Mouse (Mus musculus) liver, adult 2 months (tissue): ENCODE data around the gene Helz. TPM values are rescaled to one million over a fixed set of nuclear protein-coding genes. Genes with fewer than 3 reads are reported as not detected.
"Not testable (repeated sequence)": the region's sequence is repeated elsewhere in the genome, so short reads cannot be mapped to it uniquely, and the experiment has no call there.

Source experiments
- DNase-seq: peaks from one replicate; pipeline ENCODE4 v3.0.0-alpha.2; 2011; ENCODE audit warnings: low read depth, low spot score; ENCODE audit errors: extremely low read depth
- H3K27ac ChIP-seq: fragments of 200-500 bp; replicated peaks from 2 replicates; pipeline ENCODE4 v1.5.1; 2012; ENCODE audit warnings: low read depth, mild to moderate bottlenecking, control low read depth, inconsistent platforms, low read length; ENCODE audit not compliant: insufficient read depth
- H3K27me3 ChIP-seq: fragments of 200-500 bp; 2 replicates; pipeline ENCODE4 v1.6.1; 2012; ENCODE audit warnings: mild to moderate bottlenecking, moderate library complexity, low read length, inconsistent platforms; ENCODE audit not compliant: control insufficient read depth, insufficient read depth
- H3K36me3 ChIP-seq: fragments of 200-500 bp; 2 replicates; pipeline ENCODE4 v1.6.1; 2012; ENCODE audit warnings: low read length, inconsistent platforms; ENCODE audit not compliant: control insufficient read depth, insufficient read depth
- H3K4me1 ChIP-seq: fragments of 200-500 bp; 2 replicates; pipeline ENCODE4 v1.6.1; 2011; ENCODE audit warnings: low read length; ENCODE audit not compliant: control insufficient read depth, insufficient read depth
- H3K4me3 ChIP-seq: fragments of 200-500 bp; 2 replicates; pipeline ENCODE4 v1.5.1; 2011; ENCODE audit warnings: low read depth, mild to moderate bottlenecking, control low read depth, low read length, moderate library complexity; ENCODE audit not compliant: insufficient read depth
- H3K79me2 ChIP-seq: fragments of 200-500 bp; 2 replicates; pipeline ENCODE4 v1.6.1; 2012; ENCODE audit warnings: inconsistent platforms, mild to moderate bottlenecking, low read length, moderate library complexity; ENCODE audit not compliant: control insufficient read depth, insufficient read depth
- H3K9ac ChIP-seq: fragments of 200-500 bp; 2 replicates; pipeline ENCODE4 v1.6.1; 2012; ENCODE audit warnings: low read depth, mild to moderate bottlenecking, control low read depth, inconsistent platforms, low read length
- CTCF ChIP-seq: fragments of 200-500 bp; IDR thresholded peaks from 2 replicates; pipeline ENCODE4 v1.5.1; 2011; ENCODE audit warnings: low read depth, low read length, control low read depth
- POLR2A ChIP-seq: fragments of 200-500 bp; IDR thresholded peaks from 2 replicates; pipeline ENCODE4 v1.6.1; 2011; ENCODE audit warnings: low read length, control low read depth; ENCODE audit not compliant: insufficient read depth; ENCODE audit errors: extremely low read depth
- WGBS: fragments of 180-500 bp; shearing (Covaris S2); methylation state at CpG from one replicate; pipeline ENCODE4 v1.1.7; 2018; 5-methylcytosine and 5-hydroxymethylcytosine counted together
- polyA plus RNA-seq: library from polyadenylated mRNA; depleted of rRNA; stranded (reverse); fragments of >200 nt; gene quantifications from 2 replicates; pipeline ENCODE4 v1.2.3, GENCODE M21; 2012
- total RNA-seq: library from RNA; depleted of rRNA; stranded (reverse); fragments of >200 nt; gene quantifications from 2 replicates; pipeline ENCODE4 v1.2.3, GENCODE M21; 2014

Helz gene
- total and polyA plus RNA-seq, 2 experiments = 5.3 to 6.4 TPM

DNA sequence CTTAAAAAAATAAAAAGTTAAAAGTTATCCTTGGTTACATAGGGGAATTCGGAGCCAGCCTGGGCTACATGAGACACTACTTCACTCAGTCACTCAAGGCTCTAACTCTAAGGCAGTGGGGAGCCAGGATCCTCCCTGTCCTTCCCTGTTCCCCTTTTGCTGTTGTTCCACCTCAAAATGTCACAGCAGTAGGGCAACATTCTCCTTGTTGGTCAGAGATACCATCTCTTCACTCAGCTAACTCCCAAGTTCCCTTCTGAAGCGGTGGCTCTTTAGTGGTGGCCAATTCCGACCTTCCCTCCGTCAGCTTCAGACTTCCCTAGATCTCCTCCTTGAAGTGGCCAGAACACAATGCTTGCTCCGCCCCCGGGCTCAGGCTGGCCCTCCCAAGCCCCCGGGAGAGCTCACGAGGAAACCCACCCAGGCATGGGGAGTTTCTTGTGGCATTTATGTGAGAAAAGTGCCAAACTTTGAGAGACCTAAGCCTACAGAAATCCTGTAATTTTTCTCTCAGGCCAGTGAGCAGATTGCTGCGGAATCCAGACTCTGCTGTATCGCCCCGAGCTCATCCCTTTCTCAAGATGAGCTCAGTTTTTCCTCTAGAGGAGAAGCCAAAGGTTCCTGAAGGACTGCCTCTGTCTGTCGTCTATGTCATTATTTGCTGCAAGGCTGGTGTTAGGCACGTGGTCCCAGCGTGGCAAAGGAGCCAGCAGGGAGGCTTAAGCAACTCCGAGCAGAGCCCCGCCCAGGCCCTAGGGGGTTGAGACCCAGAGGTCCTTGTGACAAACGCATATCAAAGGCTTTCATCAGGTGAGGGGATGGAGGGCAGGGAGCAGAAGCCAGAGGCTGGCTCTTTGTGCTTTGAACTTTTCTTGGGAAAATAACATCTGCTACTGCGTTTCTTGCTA lies 37.1 kb upstream of the Helz start:
- Histone ChIP-seq H3K27ac (no peak overlapping the region), H3K27me3 (no peaks in the 10 kb centered on the region), H3K79me2 (no peaks in the 10 kb centered on the region), H3K9ac (no peak overlapping the region), H3K36me3 (no peaks in the 10 kb centered on the region), H3K4me3 (no peak overlapping the region), H3K4me1 (no peaks in the 10 kb centered on the region)
- whole genome bisulfite sequencing = 13% methylated on average over 18 of the region's 18 CpGs
- no peak for TF ChIP-seq POLR2A
- no peak for TF ChIP-seq CTCF
- peak; percentile 26 for DNase-seq

DNA sequence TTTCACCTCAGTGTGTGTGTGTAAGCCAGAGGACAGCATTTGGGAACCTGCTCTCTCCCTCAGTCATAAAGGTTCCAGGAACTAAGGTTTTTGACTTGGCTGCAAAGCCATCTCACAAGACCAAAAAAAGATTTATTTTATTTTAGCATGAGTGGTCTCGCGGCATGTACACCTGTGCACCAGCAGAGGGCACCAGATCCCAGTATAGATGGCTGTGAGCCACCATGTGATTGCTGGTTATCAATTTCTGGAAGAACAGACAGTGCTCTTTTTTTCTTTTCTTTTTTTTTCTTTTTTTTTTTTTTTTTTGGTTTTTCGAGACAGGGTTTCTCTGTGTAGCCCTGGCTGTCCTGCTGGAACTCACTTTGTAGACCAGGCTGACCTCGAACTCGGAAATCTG lies 35.8 kb upstream of the Helz start:
- DNase-seq = peak; percentile 41
- TF ChIP-seq CTCF = peak; percentile 87
- H3K36me3 ChIP-seq, H3K27ac ChIP-seq, H3K9ac ChIP-seq, H3K27me3 ChIP-seq, H3K4me3 ChIP-seq, H3K4me1 ChIP-seq, H3K79me2 ChIP-seq: not testable (repeated sequence)
- WGBS = 35% methylated on average over 5 of the region's 5 CpGs

DNA sequence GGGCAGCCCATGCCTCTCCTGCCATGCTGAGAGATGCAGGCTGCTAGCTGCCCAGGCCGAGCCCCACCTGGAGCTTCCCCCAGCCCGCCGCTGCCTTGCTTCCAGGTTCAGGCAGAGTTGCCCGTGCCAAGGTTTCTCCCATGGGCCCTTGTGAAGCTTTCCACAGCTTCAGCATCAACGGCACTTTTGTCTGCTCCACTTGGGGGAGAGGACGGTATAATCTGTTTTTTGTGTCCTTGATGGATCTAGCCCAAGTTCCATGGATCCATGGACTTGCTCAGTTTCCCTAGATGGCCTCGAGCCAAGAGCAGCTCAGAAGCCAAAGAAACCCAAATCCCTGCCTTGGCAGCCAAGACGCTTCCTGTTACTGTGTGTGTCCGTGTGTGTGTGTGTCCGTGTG lies 34.7 kb upstream of the Helz start:
- no peak overlapping the region for H3K4me3 ChIP-seq
- H3K79me2 ChIP-seq = no peaks in the 10 kb centered on the region
- H3K36me3 ChIP-seq = no peaks in the 10 kb centered on the region
- TF ChIP-seq POLR2A = no peak
- TF ChIP-seq CTCF = no peak
- H3K27ac ChIP-seq = no peak overlapping the region
- H3K27me3 ChIP-seq = no peaks in the 10 kb centered on the region
- no peak for DNase-seq
- H3K4me1 ChIP-seq = no peaks in the 10 kb centered on the region
- H3K9ac ChIP-seq = no peak overlapping the region
- 68% methylated on average over 10 of the region's 10 CpGs for WGBS

DNA sequence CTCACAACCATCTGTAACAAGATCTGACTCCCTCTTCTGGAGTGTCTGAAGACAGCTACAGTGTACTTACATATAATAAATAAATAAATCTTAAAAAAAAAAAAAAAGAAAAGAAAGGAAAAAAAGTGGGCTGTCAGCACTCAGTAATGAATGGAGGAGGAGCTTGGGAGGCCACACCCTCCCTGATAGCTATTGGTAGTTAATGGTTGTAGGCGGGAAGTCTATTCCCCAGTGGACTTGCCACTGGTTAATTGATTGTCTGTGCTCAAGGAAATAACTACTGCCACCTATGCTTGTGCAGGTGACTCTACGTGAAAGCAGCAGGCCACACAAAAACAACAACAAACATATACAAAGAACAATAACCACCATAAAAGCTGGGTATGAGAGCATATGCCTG lies 31.3 kb upstream of the Helz start:
- Histone ChIP-seq H3K79me2 (no peaks in the 10 kb centered on the region), H3K27ac (no peak overlapping the region), H3K27me3 (no peaks in the 10 kb centered on the region), H3K9ac (no peak overlapping the region), H3K4me1 (peaks cover 2% of the 10 kb centered on the region; the same call in 1 of the 2 replicates), H3K4me3 (no peak overlapping the region), H3K36me3 (no peaks in the 10 kb centered on the region)
- no peak for TF ChIP-seq POLR2A
- TF ChIP-seq CTCF = no peak
- DNase-seq = no peak
- 95% methylated on average over 2 of the region's 2 CpGs for WGBS

DNA sequence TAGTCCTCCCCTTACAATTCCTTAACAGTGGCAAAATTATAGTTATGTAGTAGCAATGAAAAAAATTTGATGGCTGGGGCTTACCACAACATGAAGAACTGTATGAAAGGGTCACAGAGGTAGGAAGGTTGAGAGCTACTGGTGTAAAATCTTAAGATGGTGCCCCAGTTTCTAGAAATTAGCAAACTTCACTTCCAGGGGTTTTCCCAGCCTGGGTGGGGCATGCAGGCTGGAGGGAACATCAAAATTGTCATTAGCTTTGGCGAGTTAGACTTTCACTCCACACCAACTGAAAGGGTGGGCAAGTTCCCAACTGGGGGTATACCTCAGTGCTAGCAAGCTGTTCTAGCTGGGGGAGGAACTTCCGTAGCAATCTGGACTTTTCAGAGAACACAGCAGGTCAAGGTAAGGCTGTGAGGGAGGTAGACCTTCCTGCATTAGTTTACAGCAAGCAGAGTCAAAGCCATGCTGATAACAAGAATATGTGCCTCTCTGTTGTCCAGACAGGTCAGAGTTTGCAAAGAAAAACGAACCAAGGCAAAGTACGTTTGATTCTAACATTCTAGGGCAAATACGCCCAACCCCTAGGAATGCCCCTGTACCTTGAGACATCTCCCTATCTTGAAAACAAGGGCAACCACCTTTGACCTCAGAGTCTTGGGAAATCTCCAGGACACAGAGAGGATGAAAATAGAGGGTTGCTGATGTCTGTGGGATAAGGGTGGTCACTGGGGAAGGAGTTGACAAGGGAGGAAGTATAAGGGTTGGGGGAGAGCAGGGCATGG lies 28.9 kb upstream of the Helz start:
- Histone ChIP-seq H3K79me2 (no peaks in the 10 kb centered on the region), H3K36me3 (no peaks in the 10 kb centered on the region), H3K4me3 (no peak overlapping the region), H3K4me1 (peaks cover 2% of the 10 kb centered on the region; the same call in 1 of the 2 replicates), H3K27me3 (no peaks in the 10 kb centered on the region), H3K27ac (no peak overlapping the region), H3K9ac (no peak overlapping the region)
- no peak for TF ChIP-seq POLR2A
- TF ChIP-seq CTCF = no peak
- no peak for DNase-seq
- 64% methylated on average over 5 of the region's 5 CpGs for WGBS

DNA sequence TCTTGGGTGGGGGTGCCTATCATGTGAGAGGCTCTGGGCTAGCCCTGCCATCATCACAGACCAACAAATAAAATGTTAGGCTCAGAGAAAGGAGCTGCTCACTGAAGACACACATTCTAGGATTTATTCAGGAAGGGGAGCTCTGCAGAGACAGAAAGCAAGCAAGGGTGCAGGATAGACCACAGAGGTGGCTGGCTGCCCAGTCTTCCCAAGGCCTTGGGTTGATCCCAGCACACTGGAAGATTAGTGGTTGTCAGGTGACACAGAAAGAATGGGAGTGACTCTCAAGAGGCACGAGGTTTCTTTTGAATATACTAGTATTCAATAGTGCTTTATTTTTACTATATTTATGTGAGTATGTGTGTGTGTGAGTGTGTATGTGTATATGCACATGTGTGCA lies 26.6 kb upstream of the Helz start:
- no peak overlapping the region for H3K4me3 ChIP-seq
- no peak overlapping the region for H3K27ac ChIP-seq
- peaks cover 2% of the 10 kb centered on the region; the same call in 1 of the 2 replicates for H3K4me1 ChIP-seq
- TF ChIP-seq POLR2A (no peak), CTCF (no peak)
- H3K27me3 ChIP-seq = no peaks in the 10 kb centered on the region
- WGBS = 49% methylated on average over 1 of the region's 1 CpGs
- no peak overlapping the region for H3K9ac ChIP-seq
- H3K79me2 ChIP-seq = no peaks in the 10 kb centered on the region
- H3K36me3 ChIP-seq = no peaks in the 10 kb centered on the region
- DNase-seq = no peak
